Mouse (Mus musculus) lung, adult 2 months (tissue): ENCODE data around the gene Tnfrsf1a.

Source experiments
- CTCF ChIP-seq: fragments of 200-500 bp; IDR thresholded peaks from 2 replicates; pipeline ENCODE4 v1.5.1; 2011; ENCODE audit warnings: mild to moderate bottlenecking, low read length, control low read depth; ENCODE audit not compliant: insufficient read depth
- POLR2A ChIP-seq: fragments of 200-500 bp; IDR thresholded peaks from 2 replicates; pipeline ENCODE4 v1.6.1; 2011; ENCODE audit warnings: low read depth, mild to moderate bottlenecking, control low read depth, low read length, borderline replicate concordance; ENCODE audit errors: extremely low read depth

DNA sequence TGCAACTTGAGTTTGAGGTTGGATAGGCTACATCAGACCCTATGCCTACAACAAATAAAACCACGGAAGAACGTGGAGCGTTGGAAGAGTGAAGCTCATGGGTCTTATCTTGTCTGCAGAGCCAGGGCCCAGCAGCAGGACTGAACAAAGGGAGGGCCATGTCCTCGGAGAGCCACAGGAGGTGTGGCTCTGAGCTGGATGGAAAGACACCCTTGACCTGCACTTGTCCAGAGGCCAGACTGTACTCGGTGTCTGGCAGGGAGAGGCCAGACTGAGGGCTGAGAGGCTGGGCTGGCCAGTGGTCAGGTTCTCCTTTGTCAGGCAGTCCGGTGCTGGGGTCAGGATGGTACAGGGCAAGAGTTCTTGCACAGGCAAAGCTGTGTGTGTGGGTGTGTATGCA, 23.8 kb upstream of the Tnfrsf1a start:
- TF ChIP-seq POLR2A (peak; percentile 19; the same call in 1 of the 2 replicates), CTCF (no peak)
